Mouse (Mus musculus) granulocyte monocyte progenitor cell, adult 5-6 weeks (primary cell): ENCODE results near the gene Npas4. TPM values are rescaled to one million over a fixed set of nuclear protein-coding genes. Genes with fewer than 3 reads are reported as not detected.
"Not testable (repeated sequence)": the region's sequence is repeated elsewhere in the genome, so short reads cannot be mapped to it uniquely, and the experiment has no call there.

Experiments
- ATAC-seq: replicated peaks from 2 replicates; pipeline ENCODE4 v1.8.0; 2016; ENCODE audit warnings: mild to moderate bottlenecking, moderate TSS enrichment, inconsistent platforms; ENCODE audit not compliant: poor library complexity, severe bottlenecking
- total RNA-seq, 2 experiments: library from RNA; stranded (forward) in 1 of 2; stranded (reverse) in 1 of 2; fragments of 200-712, 200-1000 nt in 1 of 2; fragments of >200 nt in 1 of 2; fragmentation: Nextera tagmentation in 1 of 2; gene quantifications; 2 replicates each; pipeline ENCODE4 v1.2.3; 2014 to 2017

Gene Npas4
- total RNA-seq, 2 experiments from 2014 or later = not detected

GRCm38 (mm10) chr19:4994043-4994442, 3.9 kb upstream of the Npas4 start:
- no peak for ATAC-seq

GRCm38 (mm10) chr19:4992904-4993303, 2.8 kb upstream of the Npas4 start:
- peak; percentile 71 for ATAC-seq

- no peak for ATAC-seq
These were observed 2.3 kb upstream of the Npas4 start for GRCm38 (mm10) chr19:4992371-4992770.

- no peak for ATAC-seq
These were observed 600 bp upstream of the Npas4 start for GRCm38 (mm10) chr19:4990716-4991115.

GRCm38 (mm10) chr19:4989434-4990255, 471 bp downstream of the Npas4 start:
- no peak for ATAC-seq

- peak; percentile 91 for ATAC-seq
These were observed 1.1 kb downstream of the Npas4 start for GRCm38 (mm10) chr19:4989013-4989412.

GRCm38 (mm10) chr19:4981767-4982166, 8.3 kb downstream of the Npas4 start:
- no peak for ATAC-seq

GRCm38 (mm10) chr19:4968236-4968635, 21.9 kb downstream of the Npas4 start:
- ATAC-seq = peak; percentile 84

- ATAC-seq = peak; percentile 99
These were observed 28.1 kb downstream of the Npas4 start, which contains the start of gene Mrpl11 for GRCm38 (mm10) chr19:4961928-4962601. Gene Mrpl11 (plus strand): TSS chr19:4962147.

GRCm38 (mm10) chr19:4948641-4949040, 41.5 kb downstream of the Npas4 start:
- ATAC-seq = not testable (repeated sequence)

GRCm38 (mm10) chr19:4945540-4945939, 44.6 kb downstream of the Npas4 start:
- ATAC-seq = no peak

- peak; percentile 65 for ATAC-seq
These were observed 46.9 kb downstream of the Npas4 start for GRCm38 (mm10) chr19:4943253-4943588.

GRCm38 (mm10) chr19:4942551-4943252, 47.4 kb downstream of the Npas4 start, which contains the start of gene Peli3:
Gene Peli3 (minus strand): TSS chr19:4943127.
- ATAC-seq = peak; percentile 87

GRCm38 (mm10) chr19:4937444-4938310, 52.4 kb downstream of the Npas4 start:
- no peak for ATAC-seq

GRCm38 (mm10) chr19:4936896-4937295, 53.2 kb downstream of the Npas4 start:
- no peak for ATAC-seq

Other genes starting within 250 kb of the Npas4 start
- gene Rbm4b, start 233.8 kb downstream of the Npas4 start, total RNA-seq (2014; fragmentation: Nextera tagmentation) = 7.1 and 11.0 TPM in 2 replicates
- 9.8 and 17.5 TPM in 2 replicates for gene Rbm4b, start 233.8 kb downstream of the Npas4 start, total RNA-seq (2017)
- gene Rbm4, start 196.4 kb downstream of the Npas4 start, total RNA-seq (2014; fragmentation: Nextera tagmentation) = 42.0 and 44.5 TPM in 2 replicates
- gene Rbm4, start 196.4 kb downstream of the Npas4 start, total RNA-seq (2017) = 63.5 and 69.9 TPM in 2 replicates
- 13.8 and 16.3 TPM in 2 replicates for gene Gm21992, start 178.7 kb downstream of the Npas4 start, total RNA-seq (2014; fragmentation: Nextera tagmentation)
- 30.8 and 59.4 TPM in 2 replicates for gene Gm21992, start 178.7 kb downstream of the Npas4 start, total RNA-seq (2017)
- gene Rbm14, start 178.7 kb downstream of the Npas4 start, total RNA-seq (2014; fragmentation: Nextera tagmentation) = 51.0 and 59.2 TPM in 2 replicates
- 23.3 and 27.2 TPM in 2 replicates for gene Rbm14, start 178.7 kb downstream of the Npas4 start, total RNA-seq (2017)
- gene Ccs, start 151.0 kb downstream of the Npas4 start, total RNA-seq (2014; fragmentation: Nextera tagmentation) = 47.1 and 68.5 TPM in 2 replicates
- gene Ccs, start 151.0 kb downstream of the Npas4 start, total RNA-seq (2017) = 18.8 and 22.9 TPM in 2 replicates
- gene Ccdc87, start 150.9 kb downstream of the Npas4 start, total RNA-seq (2014; fragmentation: Nextera tagmentation) = not detected in 2 replicates
- not detected in 2 replicates for gene Ccdc87, start 150.9 kb downstream of the Npas4 start, total RNA-seq (2017)
- 2.6 and 10.0 TPM in 2 replicates for gene Ctsf, start 135.2 kb downstream of the Npas4 start, total RNA-seq (2014; fragmentation: Nextera tagmentation)
- gene Ctsf, start 135.2 kb downstream of the Npas4 start, total RNA-seq (2017) = 1.8 and 3.6 TPM in 2 replicates
- gene Actn3, start 112.4 kb downstream of the Npas4 start, total RNA-seq (2014; fragmentation: Nextera tagmentation) = 0.34 TPM in 1 of 2 replicates, not detected in the other
- gene Actn3, start 112.4 kb downstream of the Npas4 start, total RNA-seq (2017) = 1.2 TPM in 1 of 2 replicates, not detected in the other
- gene Zdhhc24, start 111.6 kb downstream of the Npas4 start, total RNA-seq (2014; fragmentation: Nextera tagmentation) = 5.9 and 15.5 TPM in 2 replicates
- gene Zdhhc24, start 111.6 kb downstream of the Npas4 start, total RNA-seq (2017) = 3.2 and 9.0 TPM in 2 replicates
- 3.1 TPM in 1 of 2 replicates, not detected in the other for gene Bbs1, start 83.7 kb downstream of the Npas4 start, total RNA-seq (2014; fragmentation: Nextera tagmentation)
- gene Bbs1, start 83.7 kb downstream of the Npas4 start, total RNA-seq (2017) = 0.82 and 1.9 TPM in 2 replicates
- gene Dpp3, start 62.0 kb downstream of the Npas4 start, total RNA-seq (2014; fragmentation: Nextera tagmentation) = 48.5 and 66.6 TPM in 2 replicates
- gene Dpp3, start 62.0 kb downstream of the Npas4 start, total RNA-seq (2017) = 38.7 and 41.0 TPM in 2 replicates
- gene Peli3, start 47.2 kb downstream of the Npas4 start, total RNA-seq (2014; fragmentation: Nextera tagmentation) = not detected in 2 replicates
- 0.10 and 3.3 TPM in 2 replicates for gene Peli3, start 47.2 kb downstream of the Npas4 start, total RNA-seq (2017)
- 51.9 and 53.3 TPM in 2 replicates for gene Mrpl11, start 28.2 kb downstream of the Npas4 start, total RNA-seq (2014; fragmentation: Nextera tagmentation)
- 58.8 and 81.4 TPM in 2 replicates for gene Mrpl11, start 28.2 kb downstream of the Npas4 start, total RNA-seq (2017)
- gene Slc29a2, start 33.5 kb upstream of the Npas4 start, total RNA-seq (2014; fragmentation: Nextera tagmentation) = 3.1 and 12.2 TPM in 2 replicates
- gene Slc29a2, start 33.5 kb upstream of the Npas4 start, total RNA-seq (2017) = 2.5 and 4.2 TPM in 2 replicates
- gene B4gat1, start 48.5 kb upstream of the Npas4 start, total RNA-seq (2014; fragmentation: Nextera tagmentation) = 4.8 and 6.1 TPM in 2 replicates
- gene B4gat1, start 48.5 kb upstream of the Npas4 start, total RNA-seq (2017) = 2.6 and 11.6 TPM in 2 replicates
- 1.3 and 1.4 TPM in 2 replicates for gene AC124502.3, start 48.6 kb upstream of the Npas4 start, total RNA-seq (2014; fragmentation: Nextera tagmentation)
- 5.4 TPM in 1 of 2 replicates, not detected in the other for gene AC124502.3, start 48.6 kb upstream of the Npas4 start, total RNA-seq (2017)
- 32.0 and 35.7 TPM in 2 replicates for gene Brms1, start 51.0 kb upstream of the Npas4 start, total RNA-seq (2014; fragmentation: Nextera tagmentation)
- gene Brms1, start 51.0 kb upstream of the Npas4 start, total RNA-seq (2017) = 33.6 and 43.3 TPM in 2 replicates
- gene Rin1, start 60.2 kb upstream of the Npas4 start, total RNA-seq (2014; fragmentation: Nextera tagmentation) = not detected in 2 replicates
- 0.21 and 1.0 TPM in 2 replicates for gene Rin1, start 60.2 kb upstream of the Npas4 start, total RNA-seq (2017)
- gene Cd248, start 77.8 kb upstream of the Npas4 start, total RNA-seq (2014; fragmentation: Nextera tagmentation) = not detected in 2 replicates
- not detected in 2 replicates for gene Cd248, start 77.8 kb upstream of the Npas4 start, total RNA-seq (2017)
- 5.1 TPM in 1 of 2 replicates, not detected in the other for gene Tmem151a, start 95.2 kb upstream of the Npas4 start, total RNA-seq (2014; fragmentation: Nextera tagmentation)
- gene Tmem151a, start 95.2 kb upstream of the Npas4 start, total RNA-seq (2017) = 0.62 TPM in 1 of 2 replicates, not detected in the other
- gene Yif1a, start 98.2 kb upstream of the Npas4 start, total RNA-seq (2014; fragmentation: Nextera tagmentation) = 37.3 and 51.9 TPM in 2 replicates
- gene Yif1a, start 98.2 kb upstream of the Npas4 start, total RNA-seq (2017) = 14.6 and 17.2 TPM in 2 replicates
- gene Cnih2, start 108.2 kb upstream of the Npas4 start, total RNA-seq (2014; fragmentation: Nextera tagmentation) = not detected in 2 replicates
- not detected in 2 replicates for gene Cnih2, start 108.2 kb upstream of the Npas4 start, total RNA-seq (2017)
- gene Rab1b, start 116.8 kb upstream of the Npas4 start, total RNA-seq (2014; fragmentation: Nextera tagmentation) = 99.2 and 105 TPM in 2 replicates
- gene Rab1b, start 116.8 kb upstream of the Npas4 start, total RNA-seq (2017) = 100 and 101 TPM in 2 replicates
- gene Klc2, start 128.2 kb upstream of the Npas4 start, total RNA-seq (2014; fragmentation: Nextera tagmentation) = 6.1 and 10.9 TPM in 2 replicates
- 3.0 and 3.9 TPM in 2 replicates for gene Klc2, start 128.2 kb upstream of the Npas4 start, total RNA-seq (2017)